Mouse (Mus musculus) embryonic facial prominence, embryonic 13.5 days (tissue): Measurements from ENCODE around the gene Map4k2. TPM values are rescaled to one million over a fixed set of nuclear protein-coding genes. Genes with fewer than 3 reads are reported as not detected.

Experiments
- ATAC-seq: fragments of 200-750 bp; cut with Nextera tagmentation; 2 replicates; pipeline ENCODE4 v1.8.0; 2017; ENCODE audit warnings: low read depth; ENCODE audit not compliant: insufficient number of reproducible peaks, insufficient read depth, low FRiP score, low TSS enrichment
- H3K27ac ChIP-seq: fragments of 300-500 bp; sonication (generic); 2 replicates; pipeline ENCODE4 v1.5.1; 2015; ENCODE audit warnings: moderate library complexity, mild to moderate bottlenecking, inconsistent platforms
- H3K27me3 ChIP-seq: fragments of 300-500 bp; sonication (generic); 2 replicates; pipeline ENCODE4 v1.6.1; 2015; ENCODE audit warnings: mild to moderate bottlenecking, inconsistent platforms
- H3K36me3 ChIP-seq: fragments of 300-500 bp; sonication (generic); 2 replicates; pipeline ENCODE4 v1.6.1; 2015; ENCODE audit warnings: mild to moderate bottlenecking, inconsistent platforms
- H3K4me1 ChIP-seq: fragments of 300-500 bp; sonication (generic); 2 replicates; pipeline ENCODE4 v1.6.1; 2015; ENCODE audit warnings: inconsistent platforms
- H3K4me2 ChIP-seq: fragments of 300-500 bp; sonication (generic); 2 replicates; pipeline ENCODE4 v1.6.1; 2015; ENCODE audit warnings: moderate library complexity, mild to moderate bottlenecking, inconsistent platforms
- H3K4me3 ChIP-seq: fragments of 300-500 bp; sonication (generic); 2 replicates; pipeline ENCODE4 v1.5.1; 2015; ENCODE audit warnings: mild to moderate bottlenecking, inconsistent platforms
- H3K9ac ChIP-seq: fragments of 300-500 bp; sonication (generic); 2 replicates; pipeline ENCODE4 v1.6.1; 2015; ENCODE audit warnings: mild to moderate bottlenecking, inconsistent platforms
- H3K9me3 ChIP-seq: fragments of 300-500 bp; sonication (generic); 2 replicates; pipeline ENCODE4 v1.6.1; 2016; ENCODE audit warnings: inconsistent platforms
- WGBS: fragments of 180-500 bp; shearing (Covaris S2); methylation state at CpG from one replicate; pipeline ENCODE4 v1.1.7; 2015; ENCODE audit warnings: mixed read lengths; 5-methylcytosine and 5-hydroxymethylcytosine counted together
- polyA plus RNA-seq: library from polyadenylated mRNA; unstranded; fragments of >200 nt; fragmentation: Nextera tagmentation; extraction: Ambion mirVana; gene quantifications from 2 replicates; pipeline ENCODE4 v1.2.1, GENCODE M21; 2015

The Map4k2 gene
- polyA plus RNA-seq, 1 experiment from 2014 or later = 13.8 TPM

DNA sequence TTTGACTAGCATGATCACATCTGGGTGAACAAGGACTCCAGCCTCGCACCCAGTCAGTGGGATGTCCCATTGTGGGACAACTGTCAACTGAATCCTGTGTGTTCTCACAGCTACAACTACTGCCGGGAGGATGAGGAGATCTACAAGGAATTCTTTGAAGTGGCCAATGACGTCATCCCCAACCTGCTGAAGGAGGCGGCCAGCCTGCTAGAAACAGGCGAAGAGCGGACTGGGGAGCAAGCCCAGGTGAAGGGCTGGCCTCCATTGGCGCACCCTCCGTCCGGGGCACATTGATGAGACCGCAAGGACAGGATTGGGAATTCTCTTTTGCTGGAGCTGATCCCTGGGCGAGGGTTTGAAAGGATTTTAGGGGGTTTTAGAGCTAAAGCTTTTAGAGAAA lies 2.2 kb upstream of the Map4k2 start:
- no peak overlapping the region for H3K4me3 ChIP-seq
- no peaks in the 10 kb centered on the region for H3K27me3 ChIP-seq
- H3K4me1 ChIP-seq = peaks cover 44% of the 10 kb centered on the region
- H3K9ac ChIP-seq = no peak overlapping the region
- no peaks in the 10 kb centered on the region for H3K9me3 ChIP-seq
- H3K27ac ChIP-seq = no peak overlapping the region
- peaks cover 49% of the 10 kb centered on the region for H3K36me3 ChIP-seq
- no peak for ATAC-seq
- 90% methylated on average over 11 of the region's 11 CpGs for WGBS
- H3K4me2 ChIP-seq = no peak overlapping the region

DNA sequence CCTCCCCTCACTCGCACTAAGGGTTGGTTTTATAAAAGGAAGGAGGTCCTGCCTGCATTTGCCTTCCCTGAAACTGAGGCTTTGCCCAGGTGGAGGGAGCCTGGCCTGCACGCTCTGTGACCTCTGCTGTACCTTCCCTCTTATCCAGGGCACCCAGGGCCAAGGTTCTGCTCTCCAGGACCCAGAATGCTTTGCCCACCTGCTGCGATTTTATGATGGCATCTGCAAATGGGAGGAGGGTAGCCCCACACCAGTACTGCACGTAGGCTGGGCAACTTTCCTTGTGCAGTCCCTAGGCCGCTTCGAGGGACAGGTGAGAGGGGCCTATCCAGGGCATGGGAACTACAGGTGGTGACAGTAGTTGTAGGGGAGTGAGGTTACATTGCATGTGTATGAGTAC lies 1.7 kb upstream of the Map4k2 start:
- H3K4me3 ChIP-seq = no peak overlapping the region
- H3K27ac ChIP-seq = no peak overlapping the region
- H3K36me3 ChIP-seq = peaks cover 54% of the 10 kb centered on the region
- no peak overlapping the region for H3K9ac ChIP-seq
- H3K9me3 ChIP-seq = no peaks in the 10 kb centered on the region
- peaks cover 42% of the 10 kb centered on the region for H3K4me1 ChIP-seq
- H3K27me3 ChIP-seq = no peaks in the 10 kb centered on the region
- 96% methylated on average over 6 of the region's 6 CpGs for WGBS
- ATAC-seq = no peak
- H3K4me2 ChIP-seq = no peak overlapping the region

DNA sequence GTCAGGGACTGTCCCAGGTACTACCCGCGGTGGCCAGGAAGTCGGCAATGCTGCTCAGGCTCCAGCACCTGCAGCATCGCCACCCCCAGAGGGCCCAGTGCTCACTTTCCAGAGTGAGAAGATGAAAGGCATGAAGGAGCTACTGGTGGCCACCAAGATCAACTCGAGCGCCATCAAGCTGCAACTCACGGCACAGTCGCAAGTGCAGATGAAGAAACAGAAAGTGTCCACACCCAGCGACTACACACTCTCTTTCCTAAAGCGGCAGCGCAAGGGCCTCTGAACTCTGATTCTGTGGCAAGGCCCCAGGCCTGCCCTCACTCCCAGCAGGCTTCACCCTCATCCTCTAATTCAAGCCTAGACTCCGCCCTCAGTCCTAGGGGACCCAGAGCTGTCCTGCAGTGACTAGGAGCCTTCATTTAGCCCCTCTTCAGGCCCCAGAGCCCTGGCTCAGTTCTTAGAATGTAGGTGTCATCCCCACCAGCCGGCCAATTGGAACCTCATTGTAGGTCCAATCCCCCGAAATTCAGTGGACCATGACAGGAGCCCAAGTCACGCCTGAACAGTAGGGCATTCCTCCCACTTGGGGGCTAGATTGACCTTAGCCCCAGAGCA lies 938 bp upstream of the Map4k2 start:
- H3K27ac ChIP-seq = no peak overlapping the region; the same call in 1 of the 2 replicates
- no peak overlapping the region for H3K9ac ChIP-seq
- peaks cover 39% of the 10 kb centered on the region for H3K4me1 ChIP-seq
- 70% methylated on average over 15 of the region's 15 CpGs for WGBS
- H3K36me3 ChIP-seq = peaks cover 62% of the 10 kb centered on the region
- peak overlapping the region; percentile 90; the same call in 1 of the 2 replicates for H3K4me2 ChIP-seq
- ATAC-seq = no peak
- H3K9me3 ChIP-seq = no peaks in the 10 kb centered on the region
- peak overlapping the region; percentile 67; the same call in 1 of the 2 replicates for H3K4me3 ChIP-seq
- H3K27me3 ChIP-seq = no peaks in the 10 kb centered on the region

DNA sequence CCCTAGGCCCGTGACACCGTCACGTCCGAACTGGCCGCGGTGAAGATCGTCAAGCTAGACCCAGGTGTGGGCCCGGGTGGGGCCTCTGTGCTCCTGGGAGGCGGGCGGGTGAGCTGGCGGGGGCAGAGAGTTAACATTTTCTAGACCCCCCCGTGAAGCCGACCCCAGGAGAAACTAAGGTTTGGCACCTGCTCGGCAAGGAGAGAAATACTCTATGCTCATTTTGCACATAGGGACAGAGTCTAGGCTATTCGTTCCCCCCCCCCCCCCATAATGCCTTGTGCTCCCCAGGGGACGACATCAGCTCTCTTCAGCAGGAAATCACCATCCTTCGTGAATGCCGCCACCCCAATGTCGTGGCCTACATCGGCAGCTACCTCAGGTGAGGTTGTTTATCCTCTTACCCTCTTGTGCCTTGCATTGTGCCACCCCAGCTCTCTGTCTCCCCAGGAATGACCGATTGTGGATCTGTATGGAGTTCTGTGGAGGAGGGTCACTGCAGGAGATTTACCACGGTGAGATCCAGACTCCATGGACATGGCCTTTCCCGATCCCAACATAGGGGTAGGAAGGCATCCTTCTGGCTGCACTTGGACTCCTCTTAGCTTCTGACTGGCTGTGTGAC lies 630 bp downstream of the Map4k2 start:
- WGBS = 18% methylated on average over 16 of the region's 23 CpGs

DNA sequence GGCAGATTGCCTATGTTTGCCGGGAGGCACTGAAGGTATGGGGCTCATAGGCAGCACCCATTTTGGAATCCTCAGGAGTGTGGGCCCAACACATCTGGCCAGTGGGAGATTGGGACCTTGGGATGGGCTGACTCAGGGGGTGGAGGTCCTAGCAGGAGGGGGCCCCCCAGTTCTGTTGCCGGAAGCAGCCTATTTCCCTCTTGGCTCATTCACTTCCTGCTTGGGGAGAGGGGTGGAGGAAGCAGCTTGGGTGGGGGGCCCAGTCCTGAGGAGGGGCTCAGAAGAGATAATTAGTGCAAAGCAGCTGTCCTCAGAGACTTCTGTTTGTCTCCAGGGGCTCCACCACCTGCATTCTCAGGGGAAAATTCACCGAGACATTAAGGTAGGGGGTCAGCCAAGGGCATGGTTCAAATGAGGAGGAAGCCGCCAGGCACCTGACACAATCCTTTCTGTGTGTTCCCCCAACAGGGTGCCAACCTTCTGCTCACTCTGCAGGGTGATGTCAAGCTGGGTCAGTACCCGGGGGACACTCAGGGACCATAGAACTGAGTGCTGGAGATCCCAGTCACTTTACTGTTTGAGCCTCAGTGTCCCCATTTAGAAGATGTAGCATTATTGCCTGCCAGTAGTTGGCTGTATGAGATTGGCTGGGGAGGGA lies 1.5 kb downstream of the Map4k2 start:
- H3K4me1 ChIP-seq = peaks cover 20% of the 10 kb centered on the region
- no peaks in the 10 kb centered on the region for H3K27me3 ChIP-seq
- no peak overlapping the region for H3K4me3 ChIP-seq
- WGBS = 70% methylated on average over 5 of the region's 5 CpGs
- peak overlapping the region; percentile 30 for H3K4me2 ChIP-seq
- no peak overlapping the region for H3K9ac ChIP-seq
- no peak for ATAC-seq
- peaks cover 76% of the 10 kb centered on the region for H3K36me3 ChIP-seq
- H3K9me3 ChIP-seq = no peaks in the 10 kb centered on the region
- no peak overlapping the region for H3K27ac ChIP-seq

More for the DNA sequence above, 630 bp downstream of the Map4k2 start:
- peaks cover 76% of the 10 kb centered on the region for H3K36me3 ChIP-seq
- H3K27me3 ChIP-seq = no peaks in the 10 kb centered on the region
- H3K4me3 ChIP-seq = peak overlapping the region; percentile 67
- H3K27ac ChIP-seq = no peak overlapping the region
- peak overlapping the region; percentile 90 for H3K4me2 ChIP-seq
- H3K9ac ChIP-seq = peak overlapping the region; percentile 77
- no peak for ATAC-seq
- peaks cover 28% of the 10 kb centered on the region for H3K4me1 ChIP-seq
- no peaks in the 10 kb centered on the region for H3K9me3 ChIP-seq

DNA sequence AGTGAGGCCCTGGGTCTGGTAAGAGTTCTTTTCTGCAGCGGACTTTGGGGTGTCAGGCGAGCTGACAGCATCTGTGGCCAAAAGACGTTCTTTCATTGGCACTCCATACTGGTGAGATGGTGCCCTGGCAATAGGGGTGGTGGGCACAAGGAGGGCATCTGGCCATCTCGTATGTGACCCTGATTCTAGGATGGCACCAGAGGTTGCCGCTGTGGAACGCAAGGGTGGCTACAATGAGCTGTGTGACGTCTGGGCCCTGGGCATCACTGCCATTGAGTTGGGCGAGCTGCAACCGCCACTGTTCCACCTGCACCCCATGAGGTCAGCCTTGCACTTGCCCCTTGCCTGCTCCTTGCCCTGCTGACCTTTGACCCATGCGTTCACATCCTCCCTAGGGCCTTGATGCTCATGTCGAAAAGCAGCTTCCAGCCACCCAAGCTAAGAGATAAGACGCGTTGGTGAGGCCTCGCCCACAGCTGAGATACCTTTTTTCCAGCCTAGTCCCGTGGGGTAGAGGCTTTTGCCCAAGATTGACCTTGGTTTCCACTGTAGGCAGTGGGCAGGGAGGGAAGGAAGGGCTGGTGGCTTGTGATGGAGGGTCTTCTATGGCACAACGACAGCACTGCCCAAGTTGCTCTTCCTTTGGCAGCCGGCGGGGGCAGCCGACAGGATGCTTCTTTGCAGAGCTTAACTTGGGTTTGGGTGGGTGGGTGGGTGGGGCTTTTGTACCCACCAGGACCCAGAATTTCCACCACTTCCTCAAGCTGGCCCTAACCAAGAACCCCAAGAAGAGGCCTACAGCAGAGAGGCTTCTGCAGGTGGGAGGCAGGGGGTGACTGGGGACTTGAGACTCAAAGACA lies 2.4 kb downstream of the Map4k2 start:
- 83% methylated on average over 19 of the region's 19 CpGs for WGBS
- Histone ChIP-seq H3K4me2 (no peak overlapping the region), H3K27me3 (no peaks in the 10 kb centered on the region), H3K36me3 (peaks cover 71% of the 10 kb centered on the region), H3K9me3 (no peaks in the 10 kb centered on the region), H3K4me3 (no peak overlapping the region), H3K9ac (no peak overlapping the region), H3K4me1 (peaks cover 18% of the 10 kb centered on the region), H3K27ac (no peak overlapping the region)
- no peak for ATAC-seq

DNA sequence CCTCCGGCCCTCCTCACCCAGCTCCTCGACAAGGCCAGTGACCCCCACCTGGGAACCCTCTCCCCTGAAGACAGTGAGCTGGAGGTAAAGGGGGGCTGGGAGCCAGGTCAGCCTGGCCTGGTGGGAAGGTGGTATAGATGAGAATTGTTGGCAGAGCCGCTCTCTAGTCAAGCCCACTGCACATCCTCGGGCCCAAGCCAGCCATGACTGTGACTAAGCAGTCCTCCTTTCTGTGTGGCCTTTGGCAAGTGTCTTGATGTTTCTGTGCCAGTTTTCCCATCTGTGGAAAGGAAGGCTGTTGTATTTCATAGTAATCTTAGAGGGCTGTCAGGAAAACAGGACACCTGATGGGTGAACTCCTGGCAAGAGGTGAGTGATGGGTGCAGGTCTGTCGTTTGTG lies 3.1 kb downstream of the Map4k2 start:
- Histone ChIP-seq H3K27ac (no peak overlapping the region), H3K9me3 (no peaks in the 10 kb centered on the region), H3K4me2 (no peak overlapping the region), H3K27me3 (no peaks in the 10 kb centered on the region), H3K36me3 (peaks cover 66% of the 10 kb centered on the region), H3K4me3 (no peak overlapping the region), H3K4me1 (peaks cover 23% of the 10 kb centered on the region), H3K9ac (no peak overlapping the region)
- ATAC-seq = no peak
- 86% methylated on average over 5 of the region's 5 CpGs for WGBS

DNA sequence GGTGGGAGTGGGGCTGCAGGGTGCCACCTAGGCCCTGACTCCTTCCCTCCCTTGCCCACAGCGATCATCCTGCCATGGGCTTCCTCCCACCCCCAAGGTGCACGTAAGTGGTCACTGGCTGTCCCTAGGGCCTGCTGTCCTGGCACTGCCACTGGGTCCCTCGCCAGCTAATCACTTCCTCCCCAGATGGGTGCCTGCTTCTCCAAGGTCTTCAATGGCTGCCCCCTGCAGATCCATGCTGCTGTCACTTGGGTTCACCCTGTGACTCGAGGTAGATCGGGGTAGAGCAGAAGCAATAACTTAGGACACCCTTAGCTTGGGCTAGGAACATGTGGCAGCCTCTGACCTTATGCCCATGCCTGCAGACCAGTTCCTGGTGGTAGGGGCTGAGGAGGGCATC lies 5.1 kb downstream of the Map4k2 start:
- no peaks in the 10 kb centered on the region for H3K9me3 ChIP-seq
- WGBS = 95% methylated on average over 5 of the region's 5 CpGs
- H3K9ac ChIP-seq = 0 out of 2 replicates have a peak overlapping the region, but pooled peaks have one; percentile 6
- H3K27ac ChIP-seq = no peak overlapping the region
- no peak overlapping the region for H3K4me2 ChIP-seq
- no peak for ATAC-seq
- H3K27me3 ChIP-seq = no peaks in the 10 kb centered on the region
- H3K4me3 ChIP-seq = no peak overlapping the region
- peaks cover 19% of the 10 kb centered on the region for H3K4me1 ChIP-seq
- peaks cover 59% of the 10 kb centered on the region for H3K36me3 ChIP-seq

DNA sequence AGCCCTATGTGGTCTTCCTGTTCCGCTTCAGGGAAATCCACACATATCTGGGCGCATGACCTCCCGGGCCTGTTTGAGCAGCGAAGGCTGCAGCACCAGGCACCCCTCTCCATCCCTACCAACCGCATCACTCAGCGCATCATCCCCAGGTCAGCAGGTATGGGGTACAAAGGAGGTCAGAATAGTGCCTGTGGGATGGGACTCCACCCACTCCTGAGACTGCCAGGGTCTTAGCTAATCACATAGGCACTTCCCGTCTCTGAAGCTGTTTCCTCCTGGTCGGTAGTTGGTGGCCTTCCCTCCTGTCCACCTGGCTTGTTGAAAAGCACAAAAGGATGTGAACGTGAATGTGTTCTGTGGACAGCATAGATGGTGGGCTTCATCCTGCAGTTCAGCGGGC lies 5.7 kb downstream of the Map4k2 start:
- Histone ChIP-seq H3K4me2 (no peak overlapping the region), H3K27ac (no peak overlapping the region; the same call in 1 of the 2 replicates), H3K36me3 (peaks cover 59% of the 10 kb centered on the region), H3K9ac (no peak overlapping the region), H3K4me3 (no peak overlapping the region), H3K27me3 (no peaks in the 10 kb centered on the region), H3K4me1 (peaks cover 19% of the 10 kb centered on the region), H3K9me3 (no peaks in the 10 kb centered on the region)
- no peak for ATAC-seq
- 88% methylated on average over 10 of the region's 10 CpGs for WGBS

DNA sequence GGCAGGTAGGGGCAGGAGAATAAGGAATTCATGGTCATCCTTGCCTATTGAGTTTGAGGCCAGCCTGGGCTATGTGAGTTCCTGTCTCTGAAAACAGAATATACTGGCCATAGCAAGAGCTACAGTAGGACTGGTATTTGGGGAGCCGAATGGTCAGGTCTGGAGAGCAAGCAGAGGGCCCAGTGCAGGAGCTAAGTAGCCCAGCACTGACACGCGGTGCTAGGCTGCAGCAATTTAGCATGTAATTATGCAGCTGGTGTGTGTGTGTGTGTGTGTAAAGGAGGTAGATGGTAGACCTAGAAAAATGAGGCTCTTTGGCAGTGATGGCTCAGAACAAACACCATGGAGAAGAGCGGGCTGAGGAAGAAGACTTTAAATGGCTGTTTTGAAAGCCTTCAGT lies 6.7 kb downstream of the Map4k2 start:
- Histone ChIP-seq H3K4me2 (no peak overlapping the region), H3K36me3 (peaks cover 62% of the 10 kb centered on the region), H3K9me3 (no peaks in the 10 kb centered on the region), H3K9ac (no peak overlapping the region), H3K4me3 (no peak overlapping the region), H3K27me3 (no peaks in the 10 kb centered on the region), H3K4me1 (peaks cover 17% of the 10 kb centered on the region), H3K27ac (no peak overlapping the region)
- WGBS = 92% methylated on average over 4 of the region's 4 CpGs
- no peak for ATAC-seq

DNA sequence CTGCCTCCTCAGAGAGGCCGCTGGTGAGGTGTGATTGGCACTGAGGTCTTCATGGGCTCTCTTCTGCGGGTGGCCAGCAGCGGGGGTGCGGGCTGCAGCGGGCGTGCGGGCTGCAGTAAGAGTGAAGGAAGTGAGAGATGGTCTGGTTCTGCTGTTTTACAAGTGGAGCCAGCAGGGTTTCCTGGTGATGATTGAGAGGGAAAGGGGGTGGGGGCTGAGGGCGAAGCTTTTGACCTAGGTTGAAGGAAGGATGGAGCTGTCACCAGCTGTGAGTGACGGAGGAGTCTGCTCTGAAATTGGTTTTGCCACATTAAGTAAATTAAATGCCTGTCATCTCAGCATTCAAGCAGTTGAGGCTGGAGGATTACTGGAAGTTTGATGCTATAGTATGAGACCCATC lies 7.8 kb downstream of the Map4k2 start:
- Histone ChIP-seq H3K9me3 (no peaks in the 10 kb centered on the region), H3K4me3 (no peak overlapping the region), H3K27me3 (no peaks in the 10 kb centered on the region), H3K4me2 (no peak overlapping the region), H3K9ac (0 out of 2 replicates have a peak overlapping the region, but pooled peaks have one; percentile 11), H3K27ac (no peak overlapping the region), H3K36me3 (peaks cover 62% of the 10 kb centered on the region), H3K4me1 (peaks cover 17% of the 10 kb centered on the region)
- ATAC-seq = no peak
- WGBS = 49% methylated on average over 9 of the region's 9 CpGs
